Mouse (Mus musculus): ENCODE results near the gene Tmem42.

DNA sequence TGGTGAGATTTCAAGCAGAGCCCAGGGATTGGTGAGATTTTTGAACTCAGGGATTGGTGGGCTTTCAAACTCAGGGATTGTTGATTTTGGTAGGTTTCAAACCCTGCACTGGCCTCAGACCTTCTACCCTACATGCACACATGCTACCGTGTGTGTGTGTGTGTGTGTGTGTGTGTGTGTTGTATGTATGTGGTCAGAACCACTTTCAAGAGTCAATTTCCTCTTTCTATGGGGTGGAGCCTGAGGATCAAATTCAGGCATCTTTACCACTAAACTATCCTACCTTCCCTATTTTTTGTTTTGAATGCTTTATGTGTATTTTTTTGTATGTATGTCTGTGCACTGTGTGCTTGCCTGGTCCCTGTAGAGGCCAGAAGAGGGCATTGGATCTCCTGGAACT lies 26.5 kb downstream of the Tmem42 start:
- TF ChIP-seq GATA1 (IDR thresholded peaks at IDR 0.05; ENCODE audit: borderline replicate concordance, low read length), result no peak
- no peak for TF ChIP-seq FLI1 (IDR thresholded peaks at IDR 0.05; ENCODE audit: low read length)
